Mouse (Mus musculus) midbrain, embryonic 16.5 days (tissue): ENCODE measurements around the gene Dnm1. TPM values are rescaled to one million over a fixed set of nuclear protein-coding genes. Genes with fewer than 3 reads are reported as not detected.
"Not testable (repeated sequence)": the region's sequence is repeated elsewhere in the genome, so short reads cannot be mapped to it uniquely, and the experiment has no call there.

Experiments
- ATAC-seq: fragments of 200-750 bp; cut with Nextera tagmentation; 2 replicates; pipeline ENCODE4 v1.8.0; 2017; ENCODE audit warnings: moderate TSS enrichment
- H3K27ac ChIP-seq: fragments of 300-500 bp; sonication (generic); 2 replicates; pipeline ENCODE4 v1.5.1; 2014; ENCODE audit warnings: mild to moderate bottlenecking, low read length, mixed read lengths
- H3K27me3 ChIP-seq: fragments of 300-500 bp; sonication (generic); 2 replicates; pipeline ENCODE4 v1.6.1; 2014; ENCODE audit warnings: low read depth, low read length, mixed read lengths; ENCODE audit not compliant: control insufficient read depth, insufficient read depth
- H3K36me3 ChIP-seq: fragments of 300-500 bp; sonication (generic); 2 replicates; pipeline ENCODE4 v1.6.1; 2014; ENCODE audit warnings: mild to moderate bottlenecking, low read length, moderate library complexity, mixed read lengths; ENCODE audit not compliant: control insufficient read depth, insufficient read depth
- H3K4me1 ChIP-seq: fragments of 300-500 bp; sonication (generic); 2 replicates; pipeline ENCODE4 v1.6.1; 2014; ENCODE audit warnings: mild to moderate bottlenecking, low read length, mixed read lengths; ENCODE audit not compliant: control insufficient read depth, insufficient read depth
- H3K4me2 ChIP-seq: fragments of 300-500 bp; sonication (generic); 2 replicates; pipeline ENCODE4 v1.6.1; 2014; ENCODE audit warnings: mild to moderate bottlenecking, low read length, mixed read lengths
- H3K4me3 ChIP-seq: fragments of 300-500 bp; sonication (generic); 2 replicates; pipeline ENCODE4 v1.5.1; 2014; ENCODE audit warnings: low read depth, mild to moderate bottlenecking, low read length, moderate library complexity, mixed read lengths
- H3K9ac ChIP-seq: fragments of 300-500 bp; sonication (generic); 2 replicates; pipeline ENCODE4 v1.6.1; 2014; ENCODE audit warnings: low read depth, low read length, mixed read lengths
- H3K9me3 ChIP-seq: fragments of 300-500 bp; sonication (generic); replicated peaks from 2 replicates; pipeline ENCODE4 v1.6.1; 2014; ENCODE audit warnings: mild to moderate bottlenecking, low read length, mixed read lengths; ENCODE audit not compliant: control insufficient read depth, poor library complexity, severe bottlenecking
- WGBS: fragments of 180-500 bp; shearing (Covaris S2); extraction: QIAGEN DNeasy Blood & Tissue Kit; methylation state at CpG from one replicate; pipeline ENCODE4 v1.1.7; 2014; 5-methylcytosine and 5-hydroxymethylcytosine counted together
- polyA plus RNA-seq: library from polyadenylated mRNA; unstranded; fragments of >200 nt; fragmentation: Nextera tagmentation; extraction: Ambion mirVana; gene quantifications from 2 replicates; pipeline ENCODE4 v1.2.1, GENCODE M21; 2015

The Dnm1 gene
- polyA plus RNA-seq, 1 experiment from 2014 or later = 66.3 TPM

DNA sequence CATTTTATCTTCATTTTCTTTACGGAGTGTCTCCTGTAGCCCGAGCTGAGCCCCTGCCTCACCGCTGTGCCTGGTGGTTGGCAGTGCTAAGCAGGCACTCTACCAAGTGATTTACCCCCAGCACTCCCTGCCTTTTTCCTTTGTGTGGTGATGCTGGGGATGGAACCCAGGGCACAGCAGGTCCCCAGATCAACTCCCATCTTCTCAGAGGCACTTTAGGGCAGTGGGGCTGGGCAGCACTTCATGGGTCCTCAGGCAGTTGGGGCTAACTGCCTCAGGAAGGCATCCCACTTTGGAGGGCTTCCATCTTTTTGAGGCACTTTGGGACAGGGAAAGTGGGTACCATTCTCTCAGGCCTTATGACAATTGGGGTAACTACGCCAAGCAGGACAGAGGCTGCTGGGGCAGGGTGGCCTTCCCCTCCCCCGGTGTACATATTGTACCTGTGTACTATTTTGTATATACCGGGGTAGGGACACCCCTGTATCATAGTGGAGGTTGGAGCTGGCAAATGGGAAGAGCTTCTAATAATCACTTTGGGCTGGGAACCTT lies 45.8 kb downstream of the Dnm1 start:
- H3K4me3 ChIP-seq = no peak overlapping the region
- no peak for ATAC-seq
- no peaks in the 10 kb centered on the region for H3K27me3 ChIP-seq
- no peak overlapping the region for H3K27ac ChIP-seq
- H3K9ac ChIP-seq = no peak overlapping the region
- H3K36me3 ChIP-seq = peaks cover 57% of the 10 kb centered on the region
- WGBS = 82% methylated on average over 6 of the region's 6 CpGs
- no peak overlapping the region for H3K4me2 ChIP-seq
- no peaks in the 10 kb centered on the region for H3K9me3 ChIP-seq
- H3K4me1 ChIP-seq = peaks cover 4% of the 10 kb centered on the region; the same call in 1 of the 2 replicates

DNA sequence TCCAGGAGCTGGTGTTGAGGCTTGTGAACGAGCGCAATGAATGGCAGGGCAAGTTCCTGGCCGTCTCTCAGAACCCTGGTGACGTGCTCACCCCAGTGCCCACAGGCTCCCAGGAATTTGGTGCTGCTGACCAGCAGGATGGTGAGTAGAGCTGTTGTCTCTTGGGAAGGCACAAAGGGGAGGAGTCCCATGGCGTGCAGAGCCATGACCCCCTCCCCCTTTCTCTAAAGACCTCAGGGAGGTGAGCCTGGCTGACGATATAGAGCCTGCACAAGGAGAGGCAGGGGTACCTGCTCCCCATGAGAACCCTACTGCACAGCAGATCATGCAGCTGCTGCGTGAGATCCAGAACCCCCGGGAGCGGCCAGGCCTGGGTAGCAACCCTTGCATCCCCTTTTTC lies 47.0 kb downstream of the Dnm1 start:
- no peaks in the 10 kb centered on the region for H3K4me1 ChIP-seq
- H3K4me2 ChIP-seq = no peak overlapping the region
- H3K27ac ChIP-seq = no peak overlapping the region
- no peaks in the 10 kb centered on the region for H3K9me3 ChIP-seq
- ATAC-seq = no peak
- H3K4me3 ChIP-seq = no peak overlapping the region
- H3K27me3 ChIP-seq = no peaks in the 10 kb centered on the region
- H3K9ac ChIP-seq = no peak overlapping the region
- WGBS = 78% methylated on average over 9 of the region's 9 CpGs
- H3K36me3 ChIP-seq = peaks cover 57% of the 10 kb centered on the region

DNA sequence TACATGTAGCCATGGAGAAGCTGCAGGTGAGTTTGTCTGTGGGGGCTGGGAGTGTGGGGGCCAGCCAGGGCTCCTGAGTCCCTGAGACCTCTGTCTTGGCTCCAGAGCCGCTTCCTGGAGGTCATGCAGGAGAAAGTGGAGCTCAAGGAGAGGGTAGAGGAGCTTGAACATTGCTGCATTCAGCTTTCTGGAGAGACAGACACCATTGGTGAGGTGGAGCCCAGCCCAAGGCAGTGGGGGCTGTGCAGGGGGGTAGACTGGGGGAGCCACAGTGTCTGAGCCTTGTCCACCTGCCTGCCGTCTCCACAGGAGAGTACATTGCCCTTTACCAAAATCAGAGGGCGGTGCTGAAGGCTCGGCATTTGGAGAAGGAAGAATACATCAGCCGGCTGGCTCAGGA lies 47.5 kb downstream of the Dnm1 start:
- no peak overlapping the region for H3K4me2 ChIP-seq

DNA sequence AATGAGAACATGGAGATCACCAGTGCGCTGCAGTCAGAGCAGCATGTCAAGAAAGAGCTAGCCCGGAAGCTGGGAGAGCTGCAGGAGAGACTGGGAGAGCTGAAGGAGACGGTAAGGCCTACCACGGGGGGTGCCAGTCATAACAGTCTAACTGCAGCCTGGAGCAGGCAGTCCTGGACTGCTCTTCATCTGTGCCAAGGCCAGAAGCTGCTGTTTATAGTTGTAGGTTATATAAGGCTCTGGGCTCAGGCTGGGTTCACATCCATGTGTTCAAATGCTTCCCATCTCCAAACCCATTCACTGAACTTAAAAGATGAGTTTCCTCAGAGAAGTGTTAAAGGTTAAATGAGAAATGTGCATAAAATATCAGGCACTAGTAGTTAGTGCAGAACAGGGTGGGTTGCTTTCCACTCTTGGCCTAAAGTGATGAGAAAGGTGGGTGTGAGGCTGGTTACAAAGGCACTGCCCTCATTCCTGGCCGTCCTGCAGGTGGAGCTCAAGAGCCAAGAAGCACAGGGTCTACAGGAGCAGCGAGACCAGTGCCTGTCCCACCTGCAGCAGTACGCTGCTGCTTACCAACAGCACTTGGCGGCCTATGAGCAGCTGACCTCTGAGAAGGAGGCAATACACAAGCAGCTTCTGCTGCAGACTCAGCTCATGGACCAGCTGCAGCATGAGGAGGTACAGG lies 48.8 kb downstream of the Dnm1 start:
- WGBS = 51% methylated on average over 8 of the region's 8 CpGs
- Histone ChIP-seq H3K36me3 (peaks cover 49% of the 10 kb centered on the region), H3K4me3 (no peak overlapping the region), H3K27me3 (no peaks in the 10 kb centered on the region), H3K4me2 (no peak overlapping the region), H3K9me3 (no peaks in the 10 kb centered on the region), H3K4me1 (no peaks in the 10 kb centered on the region), H3K9ac (no peak overlapping the region), H3K27ac (no peak overlapping the region)
- ATAC-seq = no peak

More for the DNA sequence above, 47.5 kb downstream of the Dnm1 start:
- no peaks in the 10 kb centered on the region for H3K27me3 ChIP-seq
- no peak overlapping the region for H3K9ac ChIP-seq
- no peak overlapping the region for H3K27ac ChIP-seq
- H3K9me3 ChIP-seq = no peaks in the 10 kb centered on the region
- H3K36me3 ChIP-seq = peaks cover 57% of the 10 kb centered on the region
- no peaks in the 10 kb centered on the region for H3K4me1 ChIP-seq
- 85% methylated on average over 5 of the region's 5 CpGs for whole genome bisulfite sequencing
- no peak overlapping the region for H3K4me3 ChIP-seq
- no peak for ATAC-seq

DNA sequence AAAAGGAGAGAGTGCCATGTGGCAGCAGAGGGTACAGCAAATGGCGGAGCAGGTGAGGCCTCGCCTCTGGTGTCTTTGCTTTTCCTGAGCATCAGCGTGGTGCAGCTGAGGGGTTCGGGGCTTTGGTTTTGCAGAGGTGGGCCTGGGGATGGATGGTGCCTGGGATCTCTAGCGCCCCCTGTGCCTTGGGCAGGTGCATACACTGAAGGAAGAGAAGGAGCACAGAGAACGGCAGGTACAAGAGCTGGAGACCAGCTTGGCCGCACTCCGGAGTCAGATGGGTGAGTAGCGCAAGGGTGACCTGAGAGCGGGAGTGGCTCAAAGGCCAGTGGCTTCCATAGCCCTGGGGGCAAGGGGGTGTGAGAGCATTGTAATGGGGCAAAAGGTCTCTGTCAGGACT lies 50.2 kb downstream of the Dnm1 start:
- 94% methylated on average over 9 of the region's 10 CpGs for WGBS
- no peak for ATAC-seq
- Histone ChIP-seq H3K36me3 (peaks cover 50% of the 10 kb centered on the region), H3K9ac (no peak overlapping the region), H3K27me3 (no peaks in the 10 kb centered on the region), H3K4me3 (no peak overlapping the region), H3K4me1 (no peaks in the 10 kb centered on the region), H3K9me3 (no peaks in the 10 kb centered on the region), H3K27ac (no peak overlapping the region), H3K4me2 (no peak overlapping the region)

DNA sequence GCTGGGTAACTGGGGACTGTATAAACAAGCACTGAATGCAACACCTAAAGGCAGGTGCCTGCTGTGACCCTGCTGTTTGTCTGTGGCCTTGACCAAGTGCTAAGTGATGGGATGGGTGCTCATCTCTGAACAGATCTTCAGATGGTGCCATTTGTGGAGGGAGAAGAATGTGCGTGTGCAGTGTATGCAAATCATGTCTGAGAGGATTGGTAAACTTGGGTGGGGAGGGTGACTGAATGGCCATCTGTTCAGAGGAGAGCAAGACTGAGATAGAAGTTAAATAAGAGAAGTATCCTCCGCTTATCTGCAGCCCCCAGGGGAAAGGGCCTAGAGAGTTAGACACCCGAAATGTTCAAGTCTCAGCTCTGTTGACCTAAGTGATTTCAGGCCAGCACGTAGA lies 53.7 kb downstream of the Dnm1 start:
- Histone ChIP-seq H3K4me3 (no peak overlapping the region), H3K27me3 (no peaks in the 10 kb centered on the region), H3K9ac (no peak overlapping the region), H3K9me3 (no peaks in the 10 kb centered on the region), H3K36me3 (peaks cover 29% of the 10 kb centered on the region), H3K27ac (no peak overlapping the region), H3K4me1 (no peaks in the 10 kb centered on the region), H3K4me2 (no peak overlapping the region)
- 91% methylated on average over 4 of the region's 4 CpGs for WGBS
- no peak for ATAC-seq

DNA sequence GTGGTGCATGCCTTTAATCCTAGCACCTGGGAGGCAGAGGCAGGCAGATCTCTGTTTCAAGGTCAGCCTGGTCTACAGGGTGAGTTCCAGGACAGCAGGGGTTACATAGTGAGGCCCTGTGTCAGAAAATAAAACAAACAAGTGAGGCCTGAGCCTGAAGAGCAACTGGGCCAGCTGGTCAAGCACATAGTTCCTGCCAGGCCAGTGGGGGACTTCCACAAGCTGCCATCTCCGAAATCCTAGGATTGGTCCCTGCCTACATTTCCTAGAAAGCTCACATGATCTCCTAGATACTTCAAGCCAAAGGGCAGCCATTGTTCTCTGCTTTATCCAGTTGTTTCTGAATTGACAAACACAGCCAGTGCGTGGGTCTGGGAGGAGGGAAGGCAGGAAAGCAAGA lies 57.3 kb downstream of the Dnm1 start:
- H3K27ac ChIP-seq, H3K4me2 ChIP-seq, H3K4me1 ChIP-seq, H3K9me3 ChIP-seq, H3K27me3 ChIP-seq, H3K9ac ChIP-seq, H3K4me3 ChIP-seq, ATAC-seq: not testable (repeated sequence)
- peaks cover 17% of the 10 kb centered on the region for H3K36me3 ChIP-seq
- WGBS = 85% methylated on average over 2 of the region's 2 CpGs

DNA sequence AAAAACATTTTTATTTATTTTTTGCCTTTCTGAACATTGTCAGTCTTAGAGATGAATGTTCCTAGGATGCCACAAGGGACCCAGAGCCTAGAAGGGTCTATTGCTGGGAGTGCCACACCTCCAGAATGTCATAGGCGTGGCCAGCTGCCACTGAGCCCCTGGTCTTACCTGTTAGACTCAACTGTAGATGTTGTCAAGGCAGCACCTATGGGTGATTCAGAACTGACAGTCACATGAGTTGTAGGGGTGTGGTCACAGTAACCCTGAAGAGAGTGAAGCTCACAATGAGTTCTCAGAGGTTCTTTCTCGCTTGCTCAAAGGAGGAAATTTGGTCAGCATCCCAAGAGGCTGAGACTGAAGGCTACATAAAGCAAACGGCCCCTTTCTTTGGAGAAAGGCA lies 57.9 kb downstream of the Dnm1 start:
- no peak overlapping the region for H3K4me2 ChIP-seq
- WGBS = 90% methylated on average over 3 of the region's 3 CpGs
- H3K9me3 ChIP-seq = no peaks in the 10 kb centered on the region
- no peaks in the 10 kb centered on the region for H3K27me3 ChIP-seq
- H3K9ac ChIP-seq = no peak overlapping the region
- no peak for ATAC-seq
- H3K4me1 ChIP-seq = no peaks in the 10 kb centered on the region
- H3K36me3 ChIP-seq = peaks cover 17% of the 10 kb centered on the region
- no peak overlapping the region for H3K4me3 ChIP-seq
- H3K27ac ChIP-seq = no peak overlapping the region

DNA sequence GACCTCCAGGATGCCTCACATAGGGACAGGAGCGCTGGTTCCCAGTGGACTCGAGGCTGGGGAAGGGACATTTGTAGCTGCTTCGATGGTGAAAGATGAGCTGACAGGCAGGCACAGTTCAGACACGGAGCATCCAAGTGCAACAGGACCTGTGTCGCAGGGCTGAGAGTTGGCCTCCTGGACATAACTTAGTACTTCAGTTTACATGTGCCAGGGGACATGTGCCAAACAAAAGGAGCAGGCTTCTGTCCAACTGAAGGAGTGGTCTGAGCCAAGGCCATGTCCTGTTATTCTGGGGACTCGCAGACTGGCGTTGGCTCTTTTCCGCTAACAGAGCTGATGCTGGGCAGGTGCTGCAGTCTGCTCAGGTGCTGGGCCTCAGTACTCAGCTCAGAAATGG lies 58.8 kb downstream of the Dnm1 start:
- Histone ChIP-seq H3K4me3 (no peak overlapping the region), H3K27me3 (no peaks in the 10 kb centered on the region), H3K9ac (no peak overlapping the region), H3K9me3 (no peaks in the 10 kb centered on the region), H3K27ac (no peak overlapping the region), H3K36me3 (peaks cover 14% of the 10 kb centered on the region), H3K4me2 (no peak overlapping the region), H3K4me1 (peaks cover 3% of the 10 kb centered on the region)
- WGBS = 84% methylated on average over 8 of the region's 8 CpGs
- ATAC-seq = no peak
